Mouse (Mus musculus) mouse embryonic stem cell (cell line): ENCODE results near the gene Saxo1.

Experiments
- in situ Hi-C, 2 experiments: fragments of 300-500 bp; cut with MboI; formaldehyde crosslinking; loops; 1 replicate in 1 of 2; 3 replicates in 1 of 2; pipeline ENCODE4 v1.14.3; 2019 to 2020; ENCODE audit warnings: low sequenced_read_pairs in 2 of 2, low pct_unique_long_range_greater_than_20kb in 1 of 2, mixed read lengths in 1 of 2; ENCODE audit not compliant: unreplicated experiment in 1 of 2

Gene Saxo1

GRCm38 (mm10) chr4:86450468-86450867 is 107.7 kb downstream of the Saxo1 start:
- in situ Hi-C loops = no loop called here

- in situ Hi-C loops = no loop called here
Observed at GRCm38 (mm10) chr4:86436336-86436735, 121.8 kb downstream of the Saxo1 start.

GRCm38 (mm10) chr4:86435631-86436030 is 122.5 kb downstream of the Saxo1 start:
- in situ Hi-C loops = no loop called here

GRCm38 (mm10) chr4:86428091-86428745 is 129.9 kb downstream of the Saxo1 start:
- in situ Hi-C loops = no loop called here

GRCm38 (mm10) chr4:86427312-86427711 is 130.8 kb downstream of the Saxo1 start:
- in situ Hi-C loops = no loop called here

- in situ Hi-C loops = no loop called here
Observed at GRCm38 (mm10) chr4:86426549-86426948, 131.6 kb downstream of the Saxo1 start.

- in situ Hi-C loops = no loop called here
Observed at GRCm38 (mm10) chr4:86425581-86425980, 132.5 kb downstream of the Saxo1 start.

- in situ Hi-C loops = no loop called here
Observed at GRCm38 (mm10) chr4:86422586-86422985, 135.5 kb downstream of the Saxo1 start.

GRCm38 (mm10) chr4:86416401-86417025 is 141.6 kb downstream of the Saxo1 start:
- in situ Hi-C loops = no loop called here

GRCm38 (mm10) chr4:86413388-86413787 is 144.7 kb downstream of the Saxo1 start:
- in situ Hi-C loops = no loop called here

- in situ Hi-C loops = no loop called here
Observed at GRCm38 (mm10) chr4:86410946-86411345, 147.2 kb downstream of the Saxo1 start.

GRCm38 (mm10) chr4:86408421-86408820 is 149.7 kb downstream of the Saxo1 start:
- in situ Hi-C loops = no loop called here

- in situ Hi-C loops = no loop called here
Observed at GRCm38 (mm10) chr4:86407200-86407527, 151.0 kb downstream of the Saxo1 start.

GRCm38 (mm10) chr4:86406501-86407199 is 151.5 kb downstream of the Saxo1 start:
- in situ Hi-C loops = no loop called here

GRCm38 (mm10) chr4:86401116-86401515 is 157.0 kb downstream of the Saxo1 start:
- in situ Hi-C loops = no loop called here

- in situ Hi-C loops = no loop called here
Observed at GRCm38 (mm10) chr4:86397470-86397869, 160.7 kb downstream of the Saxo1 start.

GRCm38 (mm10) chr4:86396672-86397288 is 161.3 kb downstream of the Saxo1 start:
- in situ Hi-C loops = no loop called here

- in situ Hi-C loops = no loop called here
Observed at GRCm38 (mm10) chr4:86395636-86396035, 162.5 kb downstream of the Saxo1 start.
